Mouse (Mus musculus) embryonic facial prominence, embryonic 10.5 days (tissue): Measurements from ENCODE around the gene Serpinb7. TPM values are rescaled to one million over a fixed set of nuclear protein-coding genes. Genes with fewer than 3 reads are reported as not detected.

Experiments
- DNase-seq: peaks from one replicate; pipeline ENCODE4 v3.0.0-alpha.2; 2017; ENCODE audit warnings: low spot score
- H3K27ac ChIP-seq: fragments of 300-500 bp; sonication (generic); replicated peaks from 2 replicates; pipeline ENCODE4 v1.5.1; 2016; ENCODE audit warnings: mild to moderate bottlenecking
- H3K27me3 ChIP-seq: fragments of 300-500 bp; sonication (generic); replicated peaks from 2 replicates; pipeline ENCODE4 v1.6.1; 2016; ENCODE audit warnings: low read depth, mild to moderate bottlenecking; ENCODE audit not compliant: poor library complexity, severe bottlenecking
- H3K36me3 ChIP-seq: fragments of 300-500 bp; sonication (generic); replicated peaks from 2 replicates; pipeline ENCODE4 v1.6.1; 2016; ENCODE audit warnings: mild to moderate bottlenecking, moderate library complexity
- H3K4me1 ChIP-seq: fragments of 300-500 bp; sonication (generic); 2 replicates; pipeline ENCODE4 v1.6.1; 2016
- H3K4me3 ChIP-seq: fragments of 300-500 bp; sonication (generic); 2 replicates; pipeline ENCODE4 v1.5.1; 2016; ENCODE audit warnings: mild to moderate bottlenecking, moderate library complexity
- H3K9me3 ChIP-seq: fragments of 300-500 bp; sonication (generic); 2 replicates; pipeline ENCODE4 v1.6.1; 2016; ENCODE audit warnings: mild to moderate bottlenecking
- WGBS: fragments of 180-500 bp; shearing (Covaris S2); methylation state at CpG from one replicate; pipeline ENCODE4 v1.1.7; 2016; 5-methylcytosine and 5-hydroxymethylcytosine counted together
- polyA plus RNA-seq: library from polyadenylated mRNA; unstranded; fragments of >200 nt; fragmentation: Nextera tagmentation; extraction: Ambion mirVana; gene quantifications from 2 replicates; pipeline ENCODE4 v1.2.1, GENCODE M21; 2016

Gene Serpinb7
- polyA plus RNA-seq, 1 experiment from 2014 or later: not detected

GRCm38 (mm10) chr1:107402082-107402481, 2.6 kb downstream of the Serpinb7 start:
- no peaks in the 10 kb centered on the region for H3K9me3 ChIP-seq
- no peak overlapping the region for H3K27ac ChIP-seq
- H3K4me1 ChIP-seq: no peaks in the 10 kb centered on the region
- H3K4me3 ChIP-seq: no peak overlapping the region
- 86% methylated on average over 4 of the region's 4 CpGs for WGBS
- DNase-seq: no peak
- H3K27me3 ChIP-seq: no peaks in the 10 kb centered on the region
- H3K36me3 ChIP-seq: no peaks in the 10 kb centered on the region

- Histone ChIP-seq H3K4me3 (no peak overlapping the region), H3K27me3 (no peaks in the 10 kb centered on the region), H3K9me3 (no peaks in the 10 kb centered on the region), H3K27ac (no peak overlapping the region), H3K36me3 (no peaks in the 10 kb centered on the region), H3K4me1 (no peaks in the 10 kb centered on the region)
- WGBS: 30% methylated on average over 1 of the region's 1 CpGs
- no peak for DNase-seq
Measured at GRCm38 (mm10) chr1:107414650-107415049, 15.2 kb downstream of the Serpinb7 start.

- WGBS: 80% methylated on average over 4 of the region's 4 CpGs
- H3K36me3 ChIP-seq: no peaks in the 10 kb centered on the region
- no peak overlapping the region for H3K4me3 ChIP-seq
- H3K9me3 ChIP-seq: no peaks in the 10 kb centered on the region
- H3K4me1 ChIP-seq: no peaks in the 10 kb centered on the region
- no peaks in the 10 kb centered on the region for H3K27me3 ChIP-seq
- H3K27ac ChIP-seq: no peak overlapping the region
- DNase-seq: no peak
Measured at GRCm38 (mm10) chr1:107422487-107422886, 23.0 kb downstream of the Serpinb7 start.

- DNase-seq: no peak
- Histone ChIP-seq H3K4me3 (no peak overlapping the region), H3K27me3 (no peaks in the 10 kb centered on the region), H3K36me3 (no peaks in the 10 kb centered on the region), H3K27ac (no peak overlapping the region), H3K9me3 (no peaks in the 10 kb centered on the region), H3K4me1 (no peaks in the 10 kb centered on the region)
Measured at GRCm38 (mm10) chr1:107431253-107431652, 31.8 kb downstream of the Serpinb7 start.

GRCm38 (mm10) chr1:107435528-107435927, 36.1 kb downstream of the Serpinb7 start:
- DNase-seq: no peak
- H3K4me1 ChIP-seq: no peaks in the 10 kb centered on the region
- no peak overlapping the region for H3K4me3 ChIP-seq
- no peak overlapping the region for H3K27ac ChIP-seq
- no peaks in the 10 kb centered on the region for H3K9me3 ChIP-seq
- no peaks in the 10 kb centered on the region for H3K27me3 ChIP-seq
- 84% methylated on average over 2 of the region's 2 CpGs for WGBS
- no peaks in the 10 kb centered on the region for H3K36me3 ChIP-seq

- no peak for DNase-seq
- Histone ChIP-seq H3K4me1 (no peaks in the 10 kb centered on the region), H3K4me3 (no peak overlapping the region), H3K27ac (no peak overlapping the region), H3K27me3 (no peaks in the 10 kb centered on the region), H3K9me3 (no peaks in the 10 kb centered on the region), H3K36me3 (no peaks in the 10 kb centered on the region)
- WGBS: 86% methylated on average over 3 of the region's 3 CpGs
Measured at GRCm38 (mm10) chr1:107439462-107439861, 40.0 kb downstream of the Serpinb7 start.

GRCm38 (mm10) chr1:107445352-107445751, 45.9 kb downstream of the Serpinb7 start:
- Histone ChIP-seq H3K4me3 (no peak overlapping the region), H3K27ac (no peak overlapping the region), H3K36me3 (no peaks in the 10 kb centered on the region), H3K9me3 (no peaks in the 10 kb centered on the region), H3K4me1 (no peaks in the 10 kb centered on the region), H3K27me3 (no peaks in the 10 kb centered on the region)
- no peak for DNase-seq
- WGBS: 81% methylated on average over 5 of the region's 5 CpGs

GRCm38 (mm10) chr1:107447228-107447931, 47.9 kb downstream of the Serpinb7 start:
- H3K27ac ChIP-seq: no peak overlapping the region

GRCm38 (mm10) chr1:107479909-107480308, 80.5 kb downstream of the Serpinb7 start:
- Histone ChIP-seq H3K4me3 (no peak overlapping the region), H3K9me3 (no peaks in the 10 kb centered on the region), H3K36me3 (no peaks in the 10 kb centered on the region), H3K4me1 (no peaks in the 10 kb centered on the region), H3K27ac (no peak overlapping the region), H3K27me3 (no peaks in the 10 kb centered on the region)
- no peak for DNase-seq

More at GRCm38 (mm10) chr1:107447228-107447931, 47.9 kb downstream of the Serpinb7 start:
- no peak overlapping the region for H3K4me3 ChIP-seq
- 82% methylated on average over 3 of the region's 3 CpGs for WGBS
- H3K27me3 ChIP-seq: no peaks in the 10 kb centered on the region
- H3K36me3 ChIP-seq: no peaks in the 10 kb centered on the region
- DNase-seq: no peak
- H3K9me3 ChIP-seq: no peaks in the 10 kb centered on the region
- H3K4me1 ChIP-seq: no peaks in the 10 kb centered on the region

GRCm38 (mm10) chr1:107481452-107481851, 82.0 kb downstream of the Serpinb7 start:
- Histone ChIP-seq H3K27ac (no peak overlapping the region), H3K9me3 (no peaks in the 10 kb centered on the region), H3K4me1 (no peaks in the 10 kb centered on the region), H3K36me3 (no peaks in the 10 kb centered on the region), H3K27me3 (no peaks in the 10 kb centered on the region), H3K4me3 (no peak overlapping the region)
- WGBS: 31% methylated on average over 11 of the region's 11 CpGs
- DNase-seq: peak; percentile 80

GRCm38 (mm10) chr1:107489577-107489976, 90.1 kb downstream of the Serpinb7 start:
- Histone ChIP-seq H3K4me3 (no peak overlapping the region), H3K27me3 (no peaks in the 10 kb centered on the region), H3K36me3 (no peaks in the 10 kb centered on the region), H3K27ac (no peak overlapping the region), H3K4me1 (peaks cover 3% of the 10 kb centered on the region; the same call in 1 of the 2 replicates), H3K9me3 (no peaks in the 10 kb centered on the region)
- DNase-seq: peak; percentile 14
- 62% methylated on average over 8 of the region's 8 CpGs for WGBS

GRCm38 (mm10) chr1:107496789-107497188, 97.3 kb downstream of the Serpinb7 start:
- no peak overlapping the region for H3K27ac ChIP-seq
- no peaks in the 10 kb centered on the region for H3K4me1 ChIP-seq
- no peak overlapping the region for H3K4me3 ChIP-seq
- no peaks in the 10 kb centered on the region for H3K9me3 ChIP-seq
- H3K36me3 ChIP-seq: no peaks in the 10 kb centered on the region
- 83% methylated on average over 2 of the region's 2 CpGs for WGBS
- DNase-seq: no peak
- no peaks in the 10 kb centered on the region for H3K27me3 ChIP-seq

GRCm38 (mm10) chr1:107502025-107502424, 102.6 kb downstream of the Serpinb7 start:
- no peak for DNase-seq
- H3K36me3 ChIP-seq: no peaks in the 10 kb centered on the region
- H3K4me1 ChIP-seq: no peaks in the 10 kb centered on the region
- no peaks in the 10 kb centered on the region for H3K27me3 ChIP-seq
- no peaks in the 10 kb centered on the region for H3K9me3 ChIP-seq
- H3K27ac ChIP-seq: no peak overlapping the region
- no peak overlapping the region for H3K4me3 ChIP-seq
